Mouse (Mus musculus): ENCODE data around the gene Gm49396. TPM values are rescaled to one million over a fixed set of nuclear protein-coding genes. Genes with fewer than 3 reads are reported as not detected.

The Gm49396 gene
- polyA plus RNA-seq, 1 experiment from 2014 or later = 12.6 TPM

GRCm38 (mm10) chr7:30550603-30551002 is 12.5 kb upstream of the Gm49396 start:
- Histone ChIP-seq H3K27ac (ENCODE audit: low read length) (no peak overlapping the region), H3K9me3 (replicated peaks; ENCODE audit: control insufficient read depth, low read length) (no peaks in the 10 kb centered on the region), H3K27me3 (ENCODE audit: control insufficient read depth, insufficient read depth, low read length) (no peaks in the 10 kb centered on the region), H3K36me3 (ENCODE audit: control insufficient read depth, insufficient read depth, low read length) (peaks cover 5% of the 10 kb centered on the region; the same call in 1 of the 2 replicates), H3K9ac (ENCODE audit: low read length) (no peak overlapping the region), H3K4me3 (replicated peaks; ENCODE audit: low read length) (no peak overlapping the region), H3K4me2 (ENCODE audit: low read depth, low read length) (no peak overlapping the region), H3K4me1 (ENCODE audit: control insufficient read depth, insufficient read depth, low read length) (peaks cover 12% of the 10 kb centered on the region)
- ATAC-seq (ENCODE audit: insufficient read depth, low FRiP score) = no peak
- whole genome bisulfite sequencing = 100% methylated on average over 1 of the region's 1 CpGs

GRCm38 (mm10) chr7:30551445-30552101 is 11.6 kb upstream of the Gm49396 start:
- Histone ChIP-seq H3K4me3 (replicated peaks; ENCODE audit: low read length) (peak overlapping the region; percentile 78), H3K27ac (ENCODE audit: low read length) (peak overlapping the region; percentile 99), H3K27me3 (ENCODE audit: control insufficient read depth, insufficient read depth, low read length) (no peaks in the 10 kb centered on the region), H3K9ac (ENCODE audit: low read length) (peak overlapping the region; percentile 85), H3K36me3 (ENCODE audit: control insufficient read depth, insufficient read depth, low read length) (peaks cover 8% of the 10 kb centered on the region; the same call in 1 of the 2 replicates), H3K4me1 (ENCODE audit: control insufficient read depth, insufficient read depth, low read length) (peaks cover 12% of the 10 kb centered on the region), H3K4me2 (ENCODE audit: low read depth, low read length) (peak overlapping the region; percentile 49), H3K9me3 (replicated peaks; ENCODE audit: control insufficient read depth, low read length) (no peaks in the 10 kb centered on the region)
- 3% methylated on average over 10 of the region's 10 CpGs for WGBS
- ATAC-seq (ENCODE audit: insufficient read depth, low FRiP score) = peak; percentile 58

- no peaks in the 10 kb centered on the region for H3K9me3 ChIP-seq (replicated peaks; ENCODE audit: control insufficient read depth, low read length)
- H3K4me2 ChIP-seq (ENCODE audit: low read depth, low read length) = peak within 1 kb of the TSS; percentile 94
- H3K4me3 ChIP-seq (replicated peaks; ENCODE audit: low read length) = peak within 1 kb of the TSS; percentile 78
- peak within 1 kb of the TSS; percentile 99 for H3K27ac ChIP-seq (ENCODE audit: low read length)
- peaks cover 8% of the 10 kb centered on the region; the same call in 1 of the 2 replicates for H3K36me3 ChIP-seq (ENCODE audit: control insufficient read depth, insufficient read depth, low read length)
- WGBS = under 1% methylated on average over 44 of the region's 44 CpGs
- H3K27me3 ChIP-seq (ENCODE audit: control insufficient read depth, insufficient read depth, low read length) = no peaks in the 10 kb centered on the region
- ATAC-seq (ENCODE audit: insufficient read depth, low FRiP score) = peak; percentile 95
- peaks cover 12% of the 10 kb centered on the region for H3K4me1 ChIP-seq (ENCODE audit: control insufficient read depth, insufficient read depth, low read length)
- H3K9ac ChIP-seq (ENCODE audit: low read length) = peak within 1 kb of the TSS; percentile 85
Observed at GRCm38 (mm10) chr7:30552102-30553020, 10.8 kb upstream of the Gm49396 start, which contains the start of the genes Hspb6 and Proser3. Hspb6 (plus strand) TSS chr7:30552178. Proser3 (minus strand) TSS chr7:30552299.

- ATAC-seq (ENCODE audit: insufficient read depth, low FRiP score) = 0 out of 2 replicates have a peak, but pooled peaks have one; percentile 12
- WGBS = 3% methylated on average over 23 of the region's 23 CpGs
- peak overlapping the region; percentile 84 for H3K9ac ChIP-seq (ENCODE audit: low read length)
- H3K4me3 ChIP-seq (replicated peaks; ENCODE audit: low read length) = peak overlapping the region; percentile 78
- H3K4me2 ChIP-seq (ENCODE audit: low read depth, low read length) = peak overlapping the region; percentile 94
- H3K27ac ChIP-seq (ENCODE audit: low read length) = peak overlapping the region; percentile 99
- H3K36me3 ChIP-seq (ENCODE audit: control insufficient read depth, insufficient read depth, low read length) = peaks cover 8% of the 10 kb centered on the region; the same call in 1 of the 2 replicates
- no peaks in the 10 kb centered on the region for H3K9me3 ChIP-seq (replicated peaks; ENCODE audit: control insufficient read depth, low read length)
- H3K27me3 ChIP-seq (ENCODE audit: control insufficient read depth, insufficient read depth, low read length) = no peaks in the 10 kb centered on the region
- peaks cover 14% of the 10 kb centered on the region for H3K4me1 ChIP-seq (ENCODE audit: control insufficient read depth, insufficient read depth, low read length)
Observed at GRCm38 (mm10) chr7:30553021-30553589, 10.0 kb upstream of the Gm49396 start.

GRCm38 (mm10) chr7:30553810-30554584 is 9.1 kb upstream of the Gm49396 start:
- Histone ChIP-seq H3K4me3 (replicated peaks; ENCODE audit: low read length) (peak overlapping the region; percentile 78), H3K9me3 (replicated peaks; ENCODE audit: control insufficient read depth, low read length) (no peaks in the 10 kb centered on the region), H3K4me2 (ENCODE audit: low read depth, low read length) (peak overlapping the region; percentile 94), H3K9ac (ENCODE audit: low read length) (peak overlapping the region; percentile 84), H3K4me1 (ENCODE audit: control insufficient read depth, insufficient read depth, low read length) (peaks cover 23% of the 10 kb centered on the region), H3K27me3 (ENCODE audit: control insufficient read depth, insufficient read depth, low read length) (no peaks in the 10 kb centered on the region), H3K36me3 (ENCODE audit: control insufficient read depth, insufficient read depth, low read length) (peaks cover 8% of the 10 kb centered on the region; the same call in 1 of the 2 replicates), H3K27ac (ENCODE audit: low read length) (peak overlapping the region; percentile 99; the same call in 1 of the 2 replicates)
- 82% methylated on average over 22 of the region's 22 CpGs for WGBS
- ATAC-seq (ENCODE audit: insufficient read depth, low FRiP score) = no peak

GRCm38 (mm10) chr7:30556894-30557536 is 6.1 kb upstream of the Gm49396 start:
- no peak overlapping the region for H3K27ac ChIP-seq (ENCODE audit: low read length)
- no peak overlapping the region for H3K9ac ChIP-seq (ENCODE audit: low read length)
- 0 out of 2 replicates have a peak overlapping the region, but pooled peaks have one; percentile 97 for H3K4me2 ChIP-seq (ENCODE audit: low read depth, low read length)
- WGBS = 93% methylated on average over 18 of the region's 18 CpGs
- ATAC-seq (ENCODE audit: insufficient read depth, low FRiP score) = no peak
- H3K9me3 ChIP-seq (replicated peaks; ENCODE audit: control insufficient read depth, low read length) = no peaks in the 10 kb centered on the region
- H3K36me3 ChIP-seq (ENCODE audit: control insufficient read depth, insufficient read depth, low read length) = peaks cover 8% of the 10 kb centered on the region; the same call in 1 of the 2 replicates
- no peaks in the 10 kb centered on the region for H3K27me3 ChIP-seq (ENCODE audit: control insufficient read depth, insufficient read depth, low read length)
- H3K4me1 ChIP-seq (ENCODE audit: control insufficient read depth, insufficient read depth, low read length) = peaks cover 24% of the 10 kb centered on the region
- H3K4me3 ChIP-seq (replicated peaks; ENCODE audit: low read length) = no peak overlapping the region

- Histone ChIP-seq H3K4me1 (ENCODE audit: control insufficient read depth, insufficient read depth, low read length) (peaks cover 23% of the 10 kb centered on the region), H3K36me3 (ENCODE audit: control insufficient read depth, insufficient read depth, low read length) (peaks cover 8% of the 10 kb centered on the region; the same call in 1 of the 2 replicates), H3K9ac (ENCODE audit: low read length) (peak overlapping the region; percentile 74), H3K27ac (ENCODE audit: low read length) (peak overlapping the region; percentile 60), H3K9me3 (replicated peaks; ENCODE audit: control insufficient read depth, low read length) (no peaks in the 10 kb centered on the region), H3K4me2 (ENCODE audit: low read depth, low read length) (peak overlapping the region; percentile 97), H3K27me3 (ENCODE audit: control insufficient read depth, insufficient read depth, low read length) (no peaks in the 10 kb centered on the region), H3K4me3 (replicated peaks; ENCODE audit: low read length) (peak overlapping the region; percentile 60)
- 83% methylated on average over 13 of the region's 13 CpGs for WGBS
- ATAC-seq (ENCODE audit: insufficient read depth, low FRiP score) = no peak
Observed at GRCm38 (mm10) chr7:30557901-30558514, 5.1 kb upstream of the Gm49396 start.
